Mouse (Mus musculus): ENCODE measurements around the gene Tob2.

DNA sequence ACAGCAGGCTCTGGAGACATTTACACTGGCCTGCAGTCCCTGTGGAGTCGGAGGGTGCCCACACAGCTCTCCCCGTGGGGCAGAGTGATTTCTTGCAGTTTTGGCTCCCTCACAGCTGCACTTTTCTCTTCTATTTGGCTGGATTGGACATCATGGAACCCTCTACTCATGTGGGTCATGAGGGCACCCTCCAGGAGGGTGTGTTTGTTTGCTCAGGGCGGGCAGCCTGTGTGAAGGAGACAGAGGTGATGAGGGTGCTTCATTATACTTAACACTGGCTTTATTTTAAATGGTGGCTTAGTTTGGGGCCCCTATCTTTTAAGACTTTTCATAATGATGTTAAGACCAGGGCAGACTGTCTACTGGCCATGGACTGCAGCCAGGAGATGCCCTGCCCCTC, 33.8 kb downstream of the Tob2 start:
- TF ChIP-seq CTCF (IDR thresholded peaks at IDR 0.05; ENCODE audit: borderline replicate concordance, control insufficient read depth, extremely low read depth, insufficient read depth, low read length, poor library complexity) (no peak), POLR2A (IDR thresholded peaks at IDR 0.05; ENCODE audit: control insufficient read depth, extremely low read depth, insufficient read depth, low read length, poor library complexity) (no peak)
